Mouse (Mus musculus) heart, postnatal 4 days (tissue): ENCODE results near the gene Xcl1. TPM values are rescaled to one million over a fixed set of nuclear protein-coding genes. Genes with fewer than 3 reads are reported as not detected.

Experiments
- DNase-seq: peaks from one replicate; pipeline ENCODE4 v3.0.0; 2021
- total RNA-seq, 2 experiments: library from RNA; stranded (reverse); gene quantifications; 2 replicates each; pipeline ENCODE4 v1.2.3; 2021

Gene Xcl1
- total RNA-seq, 2 experiments from 2014 or later, result not detected

GRCm38 (mm10) chr1:164900696-164901095 is 34.6 kb downstream of the Xcl1 start:
- DNase-seq, result no peak

- DNase-seq, result peak; percentile 32
Observed at GRCm38 (mm10) chr1:164900226-164900625, 35.1 kb downstream of the Xcl1 start.

GRCm38 (mm10) chr1:164899506-164899905 is 35.8 kb downstream of the Xcl1 start:
- DNase-seq, result peak; percentile 27

GRCm38 (mm10) chr1:164898846-164899351 is 36.4 kb downstream of the Xcl1 start:
- peak; percentile 83 for DNase-seq

- no peak for DNase-seq
Observed at GRCm38 (mm10) chr1:164897163-164897817, 38.0 kb downstream of the Xcl1 start.

- DNase-seq, result peak; percentile 52
Observed at GRCm38 (mm10) chr1:164896211-164897145, 38.8 kb downstream of the Xcl1 start.

- DNase-seq, result peak; percentile 12
Observed at GRCm38 (mm10) chr1:164895806-164896205, 39.5 kb downstream of the Xcl1 start.

GRCm38 (mm10) chr1:164890366-164890765 is 45.0 kb downstream of the Xcl1 start:
- DNase-seq, result no peak

- no peak for DNase-seq
Observed at GRCm38 (mm10) chr1:164888563-164888962, 46.8 kb downstream of the Xcl1 start.

GRCm38 (mm10) chr1:164887775-164888174 is 47.6 kb downstream of the Xcl1 start:
- no peak for DNase-seq

- DNase-seq, result no peak
Observed at GRCm38 (mm10) chr1:164881891-164882290, 53.4 kb downstream of the Xcl1 start.

Other genes with a start within 250 kb of the Xcl1 start
- 100 to 1,000 TPM; 164 to 204 TPM for gene Dpt, start 138.9 kb downstream of the Xcl1 start, total RNA-seq
- not detected for gene Tbx19, start 225.2 kb upstream of the Xcl1 start, total RNA-seq